Mouse (Mus musculus) forebrain, embryonic 12.5 days (tissue): ENCODE results near the gene Tmem25. TPM values are rescaled to one million over a fixed set of nuclear protein-coding genes. Genes with fewer than 3 reads are reported as not detected.
A peak's percentile ranks its signal among the peaks of the same experiment; 100 is the strongest.

Source experiments
- ATAC-seq: fragments of 200-750 bp; cut with Nextera tagmentation; 2 replicates; pipeline ENCODE4 v1.8.0; 2017; ENCODE audit warnings: moderate TSS enrichment; ENCODE audit not compliant: low FRiP score
- H3K27ac ChIP-seq: fragments of 300-500 bp; sonication (generic); 2 replicates; pipeline ENCODE4 v1.5.1; 2016; ENCODE audit warnings: mild to moderate bottlenecking
- H3K27me3 ChIP-seq: fragments of 300-500 bp; sonication (generic); 2 replicates; pipeline ENCODE4 v1.6.1; 2016; ENCODE audit warnings: mild to moderate bottlenecking
- H3K36me3 ChIP-seq: fragments of 300-500 bp; sonication (generic); replicated peaks from 2 replicates; pipeline ENCODE4 v1.6.1; 2016; ENCODE audit warnings: mild to moderate bottlenecking
- H3K4me1 ChIP-seq: fragments of 300-500 bp; sonication (generic); 2 replicates; pipeline ENCODE4 v1.6.1; 2016
- H3K4me2 ChIP-seq: fragments of 300-500 bp; sonication (generic); 2 replicates; pipeline ENCODE4 v1.6.1; 2016; ENCODE audit warnings: mild to moderate bottlenecking, moderate library complexity
- H3K4me3 ChIP-seq: fragments of 300-500 bp; sonication (generic); replicated peaks from 2 replicates; pipeline ENCODE4 v1.5.1; 2016; ENCODE audit warnings: mild to moderate bottlenecking
- H3K9ac ChIP-seq: fragments of 300-500 bp; sonication (generic); 2 replicates; pipeline ENCODE4 v1.6.1; 2016; ENCODE audit warnings: mild to moderate bottlenecking
- H3K9me3 ChIP-seq: fragments of 300-500 bp; sonication (generic); 2 replicates; pipeline ENCODE4 v1.6.1; 2016
- WGBS: fragments of 180-500 bp; shearing (Covaris S2); methylation state at CpG from one replicate; pipeline ENCODE4 v1.1.7; 2016; 5-methylcytosine and 5-hydroxymethylcytosine counted together
- polyA plus RNA-seq: library from polyadenylated mRNA; unstranded; fragments of >200 nt; fragmentation: Nextera tagmentation; extraction: Ambion mirVana; gene quantifications from 2 replicates; pipeline ENCODE4 v1.2.1, GENCODE M21; 2016

Tmem25 gene
- 3.6 and 4.4 TPM in 2 replicates for polyA plus RNA-seq

DNA sequence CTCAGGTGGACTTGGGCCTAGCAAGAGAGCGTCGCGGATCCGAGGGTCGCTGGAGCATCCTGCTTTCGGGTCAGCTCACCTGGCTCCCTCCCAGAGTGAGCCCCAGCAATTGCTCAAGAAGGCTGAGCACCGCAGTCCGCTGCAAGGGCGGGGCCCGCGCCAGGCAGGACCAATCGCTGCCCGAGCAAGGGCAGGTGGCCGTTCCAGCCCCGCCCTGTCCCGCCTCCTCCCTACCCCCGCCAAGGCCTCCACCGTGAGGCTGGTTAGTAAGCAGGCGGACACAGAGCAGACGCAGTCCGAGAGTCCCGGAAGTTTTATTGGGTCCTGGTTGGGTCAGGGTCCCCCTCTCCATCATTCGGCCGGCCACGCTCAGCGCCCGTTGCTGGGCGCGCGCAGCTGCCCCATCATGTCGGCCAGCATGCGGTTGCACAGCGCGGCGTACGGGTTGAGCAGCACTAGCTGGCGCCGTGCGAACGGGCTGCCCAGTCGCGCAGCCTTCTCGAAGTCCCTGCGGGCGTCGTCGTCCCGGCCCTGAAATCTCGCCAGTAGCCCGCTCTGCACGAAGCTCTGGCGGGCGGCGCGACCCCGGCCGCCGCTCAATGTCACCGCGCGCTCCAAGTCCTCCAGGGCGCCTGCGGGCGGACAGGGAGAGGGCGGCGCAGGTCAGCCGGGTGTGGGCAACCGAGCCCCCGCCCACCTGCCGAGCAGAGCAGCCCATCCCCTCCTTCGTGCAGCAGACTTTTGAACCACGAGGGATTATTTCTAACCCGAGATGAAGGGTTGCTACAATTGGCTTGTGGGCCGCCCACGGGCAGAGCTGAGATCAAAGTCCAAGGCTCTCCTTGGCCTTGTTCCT, at the start of gene Tmem25:
TSS of gene Tmem25 (minus strand) at position 206 of the 856 bp plus-strand sequence.
- peak; percentile 97 for ATAC-seq

DNA sequence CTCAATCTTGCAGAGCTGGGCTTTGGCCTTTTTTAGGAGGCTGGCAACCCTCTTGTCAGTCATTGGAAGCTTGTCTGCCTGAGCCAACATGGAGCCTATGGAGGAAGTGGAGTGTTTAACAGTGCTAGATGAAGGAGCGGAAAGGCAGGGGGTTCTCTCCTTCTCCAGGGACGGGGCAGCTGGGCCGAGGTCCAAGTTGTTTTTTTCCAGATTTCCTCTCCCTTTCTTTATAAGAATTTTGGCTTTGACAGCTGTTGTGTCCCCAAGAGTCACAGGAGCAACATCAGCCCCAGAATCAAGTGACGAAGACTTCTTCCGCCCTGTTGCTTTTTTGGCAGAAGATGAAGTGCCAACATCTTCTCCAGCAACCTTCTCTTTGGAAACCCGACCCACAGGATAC, 48.3 kb upstream of the Tmem25 start:
- H3K9me3 ChIP-seq: no peaks in the 10 kb centered on the region
- no peak for ATAC-seq
- no peaks in the 10 kb centered on the region for H3K27me3 ChIP-seq
- peaks cover 79% of the 10 kb centered on the region for H3K36me3 ChIP-seq
- no peak overlapping the region for H3K27ac ChIP-seq
- H3K4me1 ChIP-seq: no peaks in the 10 kb centered on the region; the same call in 1 of the 2 replicates
- no peak overlapping the region for H3K9ac ChIP-seq
- 93% methylated on average over 6 of the region's 6 CpGs for WGBS
- no peak overlapping the region for H3K4me3 ChIP-seq
- no peak overlapping the region for H3K4me2 ChIP-seq

More for the DNA sequence above, at the start of gene Tmem25:
- WGBS: under 1% methylated on average over 75 of the region's 75 CpGs
- Histone ChIP-seq H3K4me3 (peak within 1 kb of the TSS; percentile 56), H3K4me2 (peak within 1 kb of the TSS; percentile 85), H3K36me3 (no peaks in the 10 kb centered on the region), H3K27ac (peak within 1 kb of the TSS; percentile 57; the same call in 1 of the 2 replicates), H3K27me3 (peaks cover 45% of the 10 kb centered on the region), H3K9me3 (no peaks in the 10 kb centered on the region), H3K9ac (peak within 1 kb of the TSS; percentile 74), H3K4me1 (peaks cover 17% of the 10 kb centered on the region)

- no peak overlapping the region for H3K9ac ChIP-seq
- H3K4me1 ChIP-seq: no peaks in the 10 kb centered on the region
- WGBS: 89% methylated on average over 10 of the region's 10 CpGs
- H3K36me3 ChIP-seq: peaks cover 84% of the 10 kb centered on the region
- no peak for ATAC-seq
- no peak overlapping the region for H3K4me3 ChIP-seq
- H3K4me2 ChIP-seq: no peak overlapping the region
- H3K27ac ChIP-seq: no peak overlapping the region
- no peaks in the 10 kb centered on the region for H3K27me3 ChIP-seq
- H3K9me3 ChIP-seq: no peaks in the 10 kb centered on the region
Measured at GRCm38 (mm10) chr9:44841241-44841640, 42.1 kb upstream of the Tmem25 start.

GRCm38 (mm10) chr9:44836439-44836838, 37.3 kb upstream of the Tmem25 start:
- Histone ChIP-seq H3K27ac (no peak overlapping the region), H3K4me1 (no peaks in the 10 kb centered on the region), H3K9ac (no peak overlapping the region), H3K27me3 (no peaks in the 10 kb centered on the region), H3K9me3 (no peaks in the 10 kb centered on the region), H3K4me3 (no peak overlapping the region), H3K4me2 (no peak overlapping the region), H3K36me3 (peaks cover 85% of the 10 kb centered on the region)
- 51% methylated on average over 7 of the region's 7 CpGs for WGBS
- no peak for ATAC-seq

DNA sequence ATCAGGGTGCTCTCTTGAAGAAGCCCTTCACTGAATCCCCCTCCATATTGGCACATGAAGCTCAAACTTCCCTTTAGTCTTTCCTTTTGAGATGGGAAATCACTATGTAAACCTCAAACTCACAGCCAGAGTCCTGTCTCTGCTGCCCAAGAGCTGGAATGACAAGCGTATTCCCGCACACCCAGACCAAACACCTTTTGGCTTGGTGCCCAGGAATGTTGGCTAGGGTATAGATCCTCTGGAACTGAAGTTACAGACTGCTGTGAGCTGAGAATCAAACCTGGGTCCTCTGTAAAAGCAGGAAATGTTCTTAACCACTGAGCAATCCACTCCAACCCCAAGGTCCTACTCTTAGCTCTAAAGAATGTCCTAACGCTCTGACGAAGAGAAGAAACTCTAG, 33.2 kb upstream of the Tmem25 start:
- Histone ChIP-seq H3K4me3 (no peak overlapping the region), H3K9ac (no peak overlapping the region), H3K27me3 (no peaks in the 10 kb centered on the region), H3K9me3 (no peaks in the 10 kb centered on the region), H3K27ac (no peak overlapping the region), H3K36me3 (peaks cover 88% of the 10 kb centered on the region), H3K4me2 (no peak overlapping the region), H3K4me1 (no peaks in the 10 kb centered on the region)
- no peak for ATAC-seq
- 88% methylated on average over 4 of the region's 4 CpGs for WGBS

- H3K27ac ChIP-seq: no peak overlapping the region
- ATAC-seq: no peak
- 83% methylated on average over 2 of the region's 2 CpGs for WGBS
- no peak overlapping the region for H3K9ac ChIP-seq
- H3K27me3 ChIP-seq: no peaks in the 10 kb centered on the region
- no peak overlapping the region for H3K4me2 ChIP-seq
- no peaks in the 10 kb centered on the region for H3K9me3 ChIP-seq
- H3K4me3 ChIP-seq: no peak overlapping the region
- H3K36me3 ChIP-seq: peaks cover 96% of the 10 kb centered on the region
- H3K4me1 ChIP-seq: no peaks in the 10 kb centered on the region
Measured at GRCm38 (mm10) chr9:44830506-44830905, 31.4 kb upstream of the Tmem25 start.

DNA sequence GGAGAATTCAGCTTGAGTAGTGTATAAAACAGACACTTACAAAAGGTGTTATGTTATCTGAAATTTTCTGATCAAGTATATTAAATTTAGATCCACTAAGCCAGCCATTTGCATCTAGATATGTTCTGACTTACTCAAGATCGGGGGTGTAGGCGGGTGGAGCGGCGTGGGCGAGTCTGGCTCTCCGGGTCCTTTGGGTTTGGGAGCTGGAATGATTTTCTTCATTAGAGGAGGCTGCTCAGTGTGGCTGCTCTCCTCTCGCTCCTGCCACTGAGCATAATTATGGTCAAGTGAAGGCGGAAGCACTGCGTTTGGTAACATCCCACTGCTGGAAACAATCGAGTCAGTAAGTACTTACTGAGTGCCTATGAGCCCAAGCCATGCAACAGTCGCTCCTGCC, 29.8 kb upstream of the Tmem25 start:
- WGBS: 96% methylated on average over 11 of the region's 11 CpGs
- no peak overlapping the region for H3K27ac ChIP-seq
- no peak overlapping the region for H3K9ac ChIP-seq
- H3K4me1 ChIP-seq: no peaks in the 10 kb centered on the region
- H3K4me3 ChIP-seq: no peak overlapping the region
- no peak overlapping the region for H3K4me2 ChIP-seq
- no peak for ATAC-seq
- no peaks in the 10 kb centered on the region for H3K9me3 ChIP-seq
- H3K27me3 ChIP-seq: no peaks in the 10 kb centered on the region
- H3K36me3 ChIP-seq: peaks cover 96% of the 10 kb centered on the region

DNA sequence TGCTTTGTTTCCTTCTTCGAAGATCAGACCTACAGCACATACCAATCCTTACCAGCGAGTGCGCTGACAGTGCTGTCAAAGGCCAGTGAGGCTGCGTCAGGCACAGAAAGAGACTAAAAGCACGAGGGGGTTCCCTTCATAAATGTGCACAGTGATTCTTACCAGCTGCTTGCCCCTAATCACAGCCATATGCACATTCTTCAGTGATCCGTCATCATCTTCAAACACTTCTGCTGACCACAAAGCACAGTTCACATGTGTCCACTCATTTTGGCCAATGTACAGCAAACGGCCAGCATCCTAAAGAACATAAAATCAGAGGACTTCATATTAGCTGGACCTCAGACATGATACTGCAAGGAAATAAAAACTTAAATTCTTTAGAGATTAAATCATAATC, 27.6 kb upstream of the Tmem25 start:
- 87% methylated on average over 7 of the region's 7 CpGs for WGBS
- H3K4me2 ChIP-seq: no peak overlapping the region
- ATAC-seq: no peak

GRCm38 (mm10) chr9:44819920-44820827, 21.1 kb upstream of the Tmem25 start:
- WGBS: 91% methylated on average over 15 of the region's 15 CpGs
- H3K27ac ChIP-seq: no peak overlapping the region

More for the DNA sequence above, 27.6 kb upstream of the Tmem25 start:
- Histone ChIP-seq H3K27ac (no peak overlapping the region), H3K9me3 (no peaks in the 10 kb centered on the region), H3K36me3 (peaks cover 96% of the 10 kb centered on the region), H3K27me3 (no peaks in the 10 kb centered on the region), H3K4me1 (no peaks in the 10 kb centered on the region), H3K4me3 (no peak overlapping the region), H3K9ac (no peak overlapping the region)

DNA sequence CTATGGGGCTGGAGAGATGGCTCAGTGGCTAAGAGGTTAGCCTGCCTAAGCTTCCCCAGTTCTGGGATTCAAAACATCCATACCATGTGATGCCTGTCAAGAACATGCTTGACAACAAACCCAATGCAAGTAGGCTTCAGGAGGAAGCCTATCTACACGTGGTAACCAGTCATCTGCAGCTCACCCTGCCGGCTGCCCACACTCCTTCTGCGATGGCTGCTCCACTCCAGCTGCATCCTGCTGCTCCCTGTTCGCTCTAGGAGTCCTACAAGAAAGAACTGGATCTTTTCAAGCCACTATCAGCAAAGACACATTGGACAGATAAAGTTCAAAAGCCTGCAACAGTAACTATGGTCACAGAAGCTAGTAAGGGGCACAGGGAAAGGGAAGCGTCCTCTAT, 18.4 kb upstream of the Tmem25 start:
- peaks cover 100% of the 10 kb centered on the region for H3K36me3 ChIP-seq
- no peak overlapping the region for H3K4me2 ChIP-seq
- no peak overlapping the region for H3K27ac ChIP-seq
- no peaks in the 10 kb centered on the region for H3K9me3 ChIP-seq
- H3K27me3 ChIP-seq: no peaks in the 10 kb centered on the region
- no peak overlapping the region for H3K9ac ChIP-seq
- WGBS: 86% methylated on average over 5 of the region's 5 CpGs
- ATAC-seq: no peak
- no peaks in the 10 kb centered on the region for H3K4me1 ChIP-seq
- no peak overlapping the region for H3K4me3 ChIP-seq

More at GRCm38 (mm10) chr9:44819920-44820827, 21.1 kb upstream of the Tmem25 start:
- ATAC-seq: no peak
- Histone ChIP-seq H3K9me3 (no peaks in the 10 kb centered on the region), H3K36me3 (peaks cover 100% of the 10 kb centered on the region), H3K4me2 (no peak overlapping the region), H3K4me1 (no peaks in the 10 kb centered on the region), H3K4me3 (no peak overlapping the region), H3K27me3 (no peaks in the 10 kb centered on the region), H3K9ac (no peak overlapping the region)

DNA sequence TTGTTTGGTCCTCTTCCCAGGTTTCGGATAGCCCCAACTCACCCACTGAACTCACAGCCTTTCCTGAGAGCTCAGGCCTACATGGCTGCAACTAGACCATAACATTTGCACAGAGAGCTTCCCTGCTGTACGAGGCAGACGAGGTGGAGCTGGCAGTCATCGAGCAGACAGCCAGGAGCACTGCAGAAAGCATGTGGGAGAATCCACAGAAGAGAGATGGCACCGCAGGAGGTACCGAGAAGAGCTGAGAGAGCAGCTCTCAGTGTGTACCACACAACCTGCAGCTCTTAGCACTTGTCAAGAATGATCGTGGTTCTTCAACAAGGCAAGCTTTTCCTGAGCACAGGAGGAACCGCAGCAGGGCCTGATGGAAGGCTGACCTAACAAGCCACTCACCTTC, 15.1 kb upstream of the Tmem25 start:
- no peaks in the 10 kb centered on the region for H3K4me1 ChIP-seq
- H3K4me2 ChIP-seq: no peak overlapping the region
- 93% methylated on average over 8 of the region's 8 CpGs for WGBS
- no peak overlapping the region for H3K9ac ChIP-seq
- H3K27me3 ChIP-seq: no peaks in the 10 kb centered on the region
- H3K9me3 ChIP-seq: no peaks in the 10 kb centered on the region
- ATAC-seq: no peak
- no peak overlapping the region for H3K27ac ChIP-seq
- no peak overlapping the region for H3K4me3 ChIP-seq
- peaks cover 98% of the 10 kb centered on the region for H3K36me3 ChIP-seq

- Histone ChIP-seq H3K36me3 (peaks cover 96% of the 10 kb centered on the region), H3K9ac (no peak overlapping the region), H3K4me2 (no peak overlapping the region), H3K27ac (no peak overlapping the region), H3K27me3 (no peaks in the 10 kb centered on the region), H3K9me3 (no peaks in the 10 kb centered on the region), H3K4me1 (no peaks in the 10 kb centered on the region), H3K4me3 (no peak overlapping the region)
- 95% methylated on average over 10 of the region's 10 CpGs for WGBS
- no peak for ATAC-seq
Measured at GRCm38 (mm10) chr9:44810316-44810715, 11.2 kb upstream of the Tmem25 start.
